Mouse (Mus musculus) layer of hippocampus, postnatal 14 days (tissue): ENCODE data around the gene Ncapd2. TPM values are rescaled to one million over a fixed set of nuclear protein-coding genes. Genes with fewer than 3 reads are reported as not detected.

Experiments used
- DNase-seq, 2 experiments: peaks; one replicate each; pipeline ENCODE4 v3.0.0; 2021 to 2022; ENCODE audit warnings: low spot score in 2 of 2, mixed read lengths in 1 of 2
- total RNA-seq, 2 experiments: library from RNA; stranded (reverse); gene quantifications; 2 replicates each; pipeline ENCODE4 v1.2.3; 2021

The Ncapd2 gene
- total RNA-seq, 2 experiments from 2014 or later = 26.8 to 29.8 TPM

GRCm38 (mm10) chr6:125215148-125215954, 23.9 kb upstream of the Ncapd2 start, which contains the start of gene Vamp1:
Vamp1 (plus strand) TSS chr6:125215551.
- peak; percentile 90 to 98 for DNase-seq

DNA sequence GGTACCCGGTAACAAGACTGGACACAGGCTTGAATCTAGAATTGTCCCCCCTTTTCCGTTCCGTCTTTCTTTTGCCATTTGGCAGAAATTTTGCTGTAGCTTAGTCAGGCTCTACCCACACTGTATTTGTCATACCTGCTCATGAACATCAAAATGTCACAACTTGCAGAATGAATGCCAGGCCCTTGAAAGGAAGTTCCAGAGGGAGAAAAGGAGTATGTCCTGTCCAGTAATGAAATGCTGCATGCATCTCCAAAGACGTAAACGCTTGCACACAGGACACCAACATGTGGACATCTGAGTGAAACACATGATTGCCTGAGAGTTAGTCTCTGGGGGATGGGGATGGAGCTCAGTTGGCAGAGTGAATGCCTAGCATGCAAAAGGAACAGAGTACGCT, 22.2 kb upstream of the Ncapd2 start:
- DNase-seq = no peak

- no peak for DNase-seq
Measured at GRCm38 (mm10) chr6:125213129-125213528, 21.6 kb upstream of the Ncapd2 start.

DNA sequence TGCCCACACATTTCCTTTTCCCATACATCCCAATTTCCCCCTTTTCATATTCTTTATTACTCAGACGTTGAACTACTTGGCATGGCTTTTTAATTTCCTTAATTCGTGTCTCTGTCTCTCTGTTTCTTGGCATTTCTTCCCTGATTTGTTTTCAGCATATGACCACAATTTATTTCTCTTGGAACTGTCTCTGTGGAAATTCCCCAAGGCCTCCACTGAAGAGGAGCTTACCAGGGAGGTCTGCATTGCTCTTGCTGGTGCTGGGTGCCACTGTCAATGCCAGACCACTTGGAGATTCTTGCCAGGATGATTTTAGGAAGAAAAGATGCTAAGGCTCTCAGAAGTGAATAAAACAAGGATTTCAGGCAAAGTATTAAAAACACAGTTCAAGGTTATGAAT, 21.1 kb upstream of the Ncapd2 start:
- no peak for DNase-seq

- no peak for DNase-seq
Measured at GRCm38 (mm10) chr6:125210436-125210835, 18.9 kb upstream of the Ncapd2 start.

DNA sequence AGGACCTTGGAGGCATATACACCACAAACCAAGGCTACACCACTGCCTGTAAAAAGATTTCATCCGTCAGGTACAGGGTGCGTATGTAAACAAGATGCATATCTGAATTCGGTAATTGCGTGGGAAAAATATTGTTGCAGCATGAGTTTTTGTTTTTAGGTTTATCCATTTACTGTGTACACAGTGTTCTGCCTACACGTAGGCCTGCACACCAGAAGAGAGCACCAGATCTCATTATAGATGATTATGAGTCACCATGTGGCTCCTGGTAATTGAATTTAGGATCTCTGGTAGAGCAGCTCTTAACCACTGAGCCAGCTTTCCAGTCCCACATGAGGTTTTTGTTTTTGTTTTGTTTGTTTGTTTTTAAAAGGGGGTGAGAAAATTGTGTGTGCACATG, 5.7 kb upstream of the Ncapd2 start:
- peak in 1 of 2 experiments; percentile 28 for DNase-seq

- no peak for DNase-seq
Measured at GRCm38 (mm10) chr6:125196301-125196700, 4.8 kb upstream of the Ncapd2 start.

GRCm38 (mm10) chr6:125195541-125196075, 4.1 kb upstream of the Ncapd2 start:
- no peak for DNase-seq

DNA sequence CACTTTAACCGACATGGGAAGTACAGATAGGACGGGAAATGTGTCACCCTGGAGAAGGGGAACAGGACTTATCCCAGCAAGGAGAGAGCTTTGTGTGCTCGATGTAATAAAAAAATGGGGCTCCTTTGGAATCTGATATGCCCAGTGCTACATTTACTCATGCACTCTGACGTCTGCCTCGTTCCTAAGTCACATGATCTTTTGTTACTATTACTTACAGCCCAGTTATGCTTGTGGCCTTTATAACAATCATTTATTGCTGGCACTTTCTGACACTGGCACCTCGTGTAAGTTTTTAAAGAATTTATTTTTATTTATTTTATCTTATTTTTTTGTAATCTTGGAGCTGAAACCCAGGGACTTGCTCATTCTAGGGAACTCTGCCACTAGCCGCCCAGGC, 1.9 kb upstream of the Ncapd2 start:
- no peak for DNase-seq

- no peak for DNase-seq
Measured at GRCm38 (mm10) chr6:125192841-125193240, 1.3 kb upstream of the Ncapd2 start.

GRCm38 (mm10) chr6:125192016-125192714, 664 bp upstream of the Ncapd2 start:
- peak; percentile 93 to 94 for DNase-seq

GRCm38 (mm10) chr6:125190816-125191215, 685 bp downstream of the Ncapd2 start:
- no peak for DNase-seq

- DNase-seq = no peak
Measured at GRCm38 (mm10) chr6:125186203-125186602, 5.3 kb downstream of the Ncapd2 start.

DNA sequence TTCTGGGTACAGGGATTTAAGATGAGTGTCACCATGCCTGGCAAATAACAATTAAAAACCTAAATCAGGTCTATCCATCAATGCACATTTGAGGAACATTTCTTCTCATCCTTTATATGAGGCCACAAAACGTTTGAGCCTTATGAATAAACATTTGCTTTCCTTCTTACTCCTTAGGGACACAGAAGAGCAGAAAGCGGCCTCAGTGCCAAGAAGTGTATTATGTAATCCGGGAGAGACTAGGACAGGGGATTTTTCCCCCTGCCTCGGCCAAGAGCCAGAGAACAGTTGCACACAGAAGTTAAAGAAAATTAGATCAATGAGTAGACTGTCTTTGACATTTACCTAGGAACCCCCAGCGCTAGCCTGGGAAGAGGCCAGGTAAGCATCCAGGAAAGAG, 9.4 kb downstream of the Ncapd2 start:
- DNase-seq = no peak

DNA sequence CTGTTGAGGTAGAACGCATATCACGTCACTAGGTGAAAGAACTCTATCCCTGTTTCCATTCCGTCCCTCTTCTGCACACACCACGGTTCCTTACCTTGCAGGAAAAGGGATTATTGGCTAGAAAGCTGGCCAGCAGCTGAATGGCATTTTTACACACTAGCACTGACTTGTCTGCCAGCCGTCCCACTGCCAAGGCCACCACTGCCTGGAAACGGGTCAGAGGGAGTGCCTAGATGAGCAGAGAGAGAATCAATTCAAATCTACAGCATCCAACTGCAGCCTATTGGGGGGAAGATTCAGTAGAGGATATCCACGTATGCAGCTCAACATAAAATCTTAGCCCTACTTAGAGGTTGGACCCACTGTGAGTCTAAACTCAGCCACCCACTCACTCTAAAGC, 11.9 kb downstream of the Ncapd2 start:
- no peak for DNase-seq

GRCm38 (mm10) chr6:125175469-125175868, 16.0 kb downstream of the Ncapd2 start:
- DNase-seq = no peak

DNA sequence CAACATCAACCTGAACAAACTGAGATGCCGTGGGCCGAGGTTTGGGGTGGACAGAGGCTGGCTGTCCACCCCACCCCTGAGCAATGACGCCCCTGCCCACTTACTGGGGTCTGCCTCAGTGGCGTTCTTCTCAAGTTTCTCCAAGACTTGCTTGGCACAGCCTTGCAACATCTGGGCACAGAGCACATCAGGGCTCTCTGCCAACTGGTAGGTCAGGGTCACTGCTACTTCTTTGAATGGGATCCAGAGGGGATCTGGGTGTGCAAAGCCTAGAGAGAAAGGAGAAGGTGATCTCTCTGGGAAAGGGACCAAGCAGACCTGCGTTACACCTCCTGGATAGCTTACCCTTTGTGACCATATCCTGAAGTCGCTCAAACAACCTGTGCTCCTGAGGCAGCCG, 18.2 kb downstream of the Ncapd2 start:
- no peak for DNase-seq

DNA sequence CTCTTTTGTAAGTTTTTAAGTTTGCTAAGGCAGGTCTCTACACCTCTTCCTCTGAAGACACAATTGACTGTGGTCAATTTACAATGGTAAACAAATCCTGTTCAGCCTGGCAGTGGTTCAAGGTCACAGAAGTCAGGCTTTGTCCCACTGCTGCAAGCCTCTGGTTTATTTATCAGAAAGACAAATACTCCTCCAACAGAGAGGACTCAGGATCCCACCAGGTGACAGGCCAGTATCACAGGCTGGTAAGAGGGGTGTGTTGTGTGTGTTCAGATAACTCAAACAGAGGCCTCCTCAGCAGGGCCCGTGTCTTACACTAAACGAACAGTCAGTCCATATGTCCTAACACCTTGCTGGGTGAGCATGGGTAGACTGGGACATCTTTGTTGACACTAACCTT, 19.0 kb downstream of the Ncapd2 start:
- no peak for DNase-seq

DNA sequence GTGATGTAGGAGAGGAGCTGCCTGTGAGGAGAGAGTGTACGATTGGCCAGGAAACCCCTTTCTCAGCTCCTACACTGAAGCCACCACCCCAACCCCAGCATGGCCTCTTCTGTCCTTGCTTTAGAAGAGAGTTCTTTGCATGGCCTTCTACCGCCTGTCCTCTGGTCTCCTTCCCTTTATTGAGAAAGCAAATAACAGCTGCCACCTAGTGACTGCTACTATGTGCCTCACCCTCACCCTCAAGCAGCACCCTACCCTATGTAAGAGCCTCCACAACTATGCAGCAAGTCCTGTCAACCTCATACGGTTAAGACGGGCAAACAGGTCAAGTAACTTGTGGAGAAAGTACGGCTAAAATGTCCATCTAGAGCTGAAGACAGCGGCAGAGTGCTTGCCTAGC, 21.3 kb downstream of the Ncapd2 start:
- no peak for DNase-seq

- DNase-seq = no peak
Measured at GRCm38 (mm10) chr6:125168086-125168485, 23.4 kb downstream of the Ncapd2 start.

DNA sequence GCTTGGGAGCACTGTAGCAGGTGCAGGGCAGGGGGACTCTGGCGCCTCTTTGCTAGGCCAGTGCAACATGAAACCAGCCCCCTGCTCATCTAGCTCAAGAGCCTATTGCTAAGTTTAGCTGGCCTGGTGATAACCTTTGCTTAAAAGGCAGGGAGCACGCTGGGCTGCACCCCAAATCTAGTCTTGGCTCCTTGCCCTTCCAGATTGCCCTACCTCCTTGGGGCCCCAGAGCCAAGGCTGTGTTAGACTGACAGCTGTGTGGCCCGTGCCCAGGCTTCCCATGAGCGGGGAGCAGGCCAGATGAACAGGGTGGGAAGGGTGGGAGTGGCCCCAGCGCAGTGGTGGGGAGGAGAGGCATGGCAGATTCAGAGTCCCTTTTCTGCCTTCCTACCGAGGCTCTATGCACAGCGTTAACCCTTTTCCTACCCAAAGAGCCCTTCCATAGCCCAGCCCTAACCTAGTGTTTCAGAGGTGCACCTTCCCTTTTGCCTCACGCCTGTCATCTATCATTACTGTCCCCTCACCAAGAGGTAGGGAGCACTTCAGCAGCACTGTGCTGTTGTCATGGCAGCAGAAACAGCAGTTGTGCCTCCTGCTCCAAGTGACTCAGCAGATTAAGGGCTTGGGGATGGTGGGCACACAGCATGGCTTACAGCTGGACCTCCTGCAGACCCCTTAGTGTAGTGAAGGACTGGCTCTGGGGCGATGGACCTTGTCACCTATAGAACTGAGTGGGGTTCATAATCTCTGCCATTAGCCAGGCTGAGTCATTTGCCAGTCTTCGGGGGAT, 24.4 kb downstream of the Ncapd2 start:
- DNase-seq = no peak
